Mouse (Mus musculus): ENCODE measurements around the gene Matk. TPM values are rescaled to one million over a fixed set of nuclear protein-coding genes. Genes with fewer than 3 reads are reported as not detected.

Matk gene
- total and polyA plus RNA-seq, 3 experiments = 0.05 TPM; not detected in 2

DNA sequence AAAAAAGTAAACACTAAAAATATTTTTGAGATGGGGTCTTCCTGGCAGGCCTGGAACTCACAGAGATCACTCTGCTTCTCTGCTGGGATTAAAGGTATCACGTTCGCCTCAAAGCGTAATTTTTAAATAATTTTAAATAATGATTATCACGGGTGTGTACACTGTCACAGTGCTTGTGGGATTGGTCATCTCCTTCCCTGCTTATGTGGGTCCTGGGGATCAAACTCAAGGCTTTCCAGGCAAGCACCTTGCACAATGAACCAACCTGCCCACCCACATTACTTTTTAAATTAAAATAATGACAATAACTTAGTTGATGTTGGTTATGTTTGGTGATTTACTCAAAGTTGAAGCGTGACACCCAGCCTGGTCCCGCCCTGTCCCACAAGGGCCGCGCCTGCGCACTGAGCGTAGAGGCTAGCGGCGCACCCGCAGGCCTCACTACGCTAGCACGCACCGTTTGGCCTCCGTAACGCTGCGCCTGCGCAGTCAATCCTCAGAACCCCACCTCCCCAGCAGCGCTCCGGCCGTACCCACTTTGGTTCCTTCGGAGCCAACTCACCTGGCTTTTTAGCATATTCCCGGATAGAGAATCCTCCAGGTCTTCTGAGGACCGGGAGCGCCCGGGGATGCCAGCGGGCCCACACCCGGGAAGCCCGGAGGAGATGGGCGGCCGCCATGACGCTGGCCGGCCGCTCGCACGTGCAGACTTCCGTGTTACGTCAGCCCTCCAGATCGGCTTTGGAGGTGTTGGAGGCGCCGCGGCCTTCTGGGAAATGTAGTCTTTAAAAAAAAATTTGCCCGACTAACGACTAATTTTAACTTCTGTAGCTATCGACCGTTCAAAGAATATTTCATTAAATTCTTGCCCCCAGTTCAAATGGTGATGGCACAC is 13.7 kb downstream of the Matk start, which contains the start of the genes Mrpl54 and Apba3:
Gene Mrpl54, minus strand, starts transcription at position 724 of the 895 bp plus-strand sequence.
Gene Apba3, plus strand, starts transcription at position 750 of the 895 bp plus-strand sequence.
- H3K9me3 ChIP-seq (replicated peaks) = no peaks in the 10 kb centered on the region
- ATAC-seq (ENCODE audit: extremely low read depth, insufficient number of reproducible peaks, low FRiP score, poor library complexity, severe bottlenecking) = peak; percentile 80
- no peaks in the 10 kb centered on the region for H3K27me3 ChIP-seq (ENCODE audit: insufficient read depth, low read length)
- peak within 1 kb of the TSS; percentile 87 for H3K4me3 ChIP-seq (ENCODE audit: low read depth, low read length)
- peaks cover 69% of the 10 kb centered on the region for H3K36me3 ChIP-seq (replicated peaks)
- peaks cover 55% of the 10 kb centered on the region for H3K4me1 ChIP-seq (ENCODE audit: insufficient read depth, low read depth, low read length)
- peak; percentile 96 for DNase-seq (ENCODE audit: low spot score)
- TF ChIP-seq POLR2AphosphoS5 (IDR thresholded peaks at IDR 0.05; ENCODE audit: insufficient replicate concordance, low read depth, low read length) = no peak
- no peak for TF ChIP-seq TAL1 (conservative IDR thresholded peaks at IDR 0.05; ENCODE audit: low read depth, low read length)
- no peak for TF ChIP-seq CTCF (IDR thresholded peaks at IDR 0.05; ENCODE audit: low read depth, low read length)
- no peak for TF ChIP-seq GATA2 (IDR thresholded peaks at IDR 0.05; ENCODE audit: borderline replicate concordance, low read depth, low read length)
- TF ChIP-seq GATA1 (IDR thresholded peaks at IDR 0.05; ENCODE audit: borderline replicate concordance, low read length) = no peak

DNA sequence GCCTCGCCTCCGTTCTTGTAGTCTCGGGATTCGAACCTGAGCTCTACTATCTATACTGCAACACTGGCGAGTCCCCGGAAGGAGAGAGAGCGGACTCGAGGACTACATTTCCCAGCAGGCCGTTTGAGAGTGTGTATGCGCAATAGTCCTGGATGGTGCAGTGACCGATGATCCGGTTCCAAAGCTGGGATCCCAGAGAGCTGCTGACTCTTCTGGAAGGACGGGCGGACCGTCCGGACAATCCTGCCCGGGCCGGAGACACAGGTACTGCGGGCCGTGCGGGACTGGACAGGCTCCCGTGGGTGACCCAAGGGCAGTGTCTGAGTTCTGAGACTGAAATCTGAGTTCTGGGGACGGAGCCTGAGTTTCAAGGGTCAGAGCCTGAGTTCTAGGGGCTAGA is 15.3 kb downstream of the Matk start:
- ATAC-seq (ENCODE audit: extremely low read depth, insufficient number of reproducible peaks, low FRiP score, poor library complexity, severe bottlenecking) (peak; percentile 52; the same call in 1 of the 2 replicates), DNase-seq (ENCODE audit: low spot score) (peak; percentile 84)
- no peaks in the 10 kb centered on the region for H3K9me3 ChIP-seq (replicated peaks)
- H3K4me1 ChIP-seq (ENCODE audit: insufficient read depth, low read depth, low read length) = peaks cover 58% of the 10 kb centered on the region
- no peak for TF ChIP-seq TAL1 (conservative IDR thresholded peaks at IDR 0.05; ENCODE audit: low read depth, low read length)
- TF ChIP-seq GATA1 (IDR thresholded peaks at IDR 0.05; ENCODE audit: borderline replicate concordance, low read length) = no peak
- no peak for TF ChIP-seq CTCF (IDR thresholded peaks at IDR 0.05; ENCODE audit: low read depth, low read length)
- H3K36me3 ChIP-seq (replicated peaks) = peaks cover 69% of the 10 kb centered on the region
- H3K27me3 ChIP-seq (ENCODE audit: insufficient read depth, low read length) = no peaks in the 10 kb centered on the region
- H3K4me3 ChIP-seq (ENCODE audit: low read depth, low read length) = peak overlapping the region; percentile 87

DNA sequence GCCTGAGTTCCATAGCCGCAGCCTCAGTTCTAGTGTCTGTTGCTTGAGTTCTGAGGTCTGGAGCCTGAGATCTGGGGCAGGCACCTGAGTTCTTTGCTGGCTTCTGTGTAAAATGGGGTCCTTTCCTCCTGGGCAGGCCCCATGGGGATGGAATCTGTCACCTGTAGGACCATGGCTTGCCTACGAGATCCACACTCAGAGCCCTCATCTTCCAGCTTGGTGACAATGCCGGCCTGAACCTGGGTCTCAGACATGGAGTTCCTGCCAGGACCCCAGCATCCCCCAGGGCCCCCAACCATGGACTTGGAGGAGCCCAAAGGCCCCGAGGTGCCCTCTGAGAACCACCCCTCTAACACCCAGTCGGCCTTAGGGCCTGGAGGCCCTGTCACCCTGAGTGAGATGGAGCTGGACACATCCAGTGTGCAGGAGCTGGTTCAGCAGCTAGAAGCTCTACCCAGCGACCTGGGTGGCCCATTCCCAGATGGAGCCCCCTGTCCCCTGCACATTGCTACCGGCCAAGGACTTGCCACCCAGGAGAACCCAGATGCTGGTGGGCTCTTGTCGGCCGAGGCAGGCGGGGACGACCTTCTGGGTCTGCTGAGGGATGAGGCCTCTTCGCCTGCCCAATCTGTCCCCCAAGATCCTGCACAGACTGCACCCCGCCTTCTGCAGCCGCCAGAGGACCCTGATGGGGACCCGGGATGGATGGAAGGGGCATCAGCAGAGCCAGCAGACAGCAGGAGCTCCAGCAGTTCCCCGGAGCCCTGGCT is 16.1 kb downstream of the Matk start:
- no peaks in the 10 kb centered on the region for H3K9me3 ChIP-seq (replicated peaks)
- peaks cover 51% of the 10 kb centered on the region for H3K4me1 ChIP-seq (ENCODE audit: insufficient read depth, low read depth, low read length)
- peaks cover 69% of the 10 kb centered on the region for H3K36me3 ChIP-seq (replicated peaks)
- H3K27me3 ChIP-seq (ENCODE audit: insufficient read depth, low read length) = no peaks in the 10 kb centered on the region
- TF ChIP-seq POLR2AphosphoS5 (IDR thresholded peaks at IDR 0.05; ENCODE audit: insufficient replicate concordance, low read depth, low read length) (no peak), CTCF (IDR thresholded peaks at IDR 0.05; ENCODE audit: low read depth, low read length) (no peak), GATA2 (IDR thresholded peaks at IDR 0.05; ENCODE audit: borderline replicate concordance, low read depth, low read length) (no peak), TAL1 (conservative IDR thresholded peaks at IDR 0.05; ENCODE audit: low read depth, low read length) (no peak), GATA1 (IDR thresholded peaks at IDR 0.05; ENCODE audit: borderline replicate concordance, low read length) (no peak)
- no peak for ATAC-seq (ENCODE audit: extremely low read depth, insufficient number of reproducible peaks, low FRiP score, poor library complexity, severe bottlenecking)
- DNase-seq (ENCODE audit: low spot score) = no peak
- H3K4me3 ChIP-seq (ENCODE audit: low read depth, low read length) = peak overlapping the region; percentile 87

DNA sequence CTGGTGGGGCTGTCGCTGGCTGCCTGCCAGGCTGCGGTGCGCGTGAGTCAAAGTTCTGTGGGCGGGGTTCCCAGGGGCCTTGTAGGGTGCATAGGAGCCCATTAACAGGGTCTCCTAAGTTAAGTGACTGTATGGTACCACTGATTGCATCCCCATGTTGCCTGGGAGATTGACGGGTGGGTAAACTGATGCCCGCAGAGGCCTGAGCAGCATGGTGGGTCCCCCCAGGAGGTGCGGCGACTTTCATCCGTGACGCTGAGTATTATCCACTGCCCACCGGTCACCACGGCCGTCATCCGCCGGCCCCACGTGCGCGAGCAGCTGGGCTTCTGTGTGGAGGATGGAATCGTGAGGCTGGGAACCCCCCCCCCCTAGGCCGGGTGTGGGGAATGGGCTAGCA is 19.6 kb downstream of the Matk start:
- DNase-seq (ENCODE audit: low spot score) = no peak
- Histone ChIP-seq H3K4me3 (ENCODE audit: low read depth, low read length) (no peak overlapping the region; the same call in 1 of the 2 replicates), H3K4me1 (ENCODE audit: insufficient read depth, low read depth, low read length) (peaks cover 30% of the 10 kb centered on the region), H3K27me3 (ENCODE audit: insufficient read depth, low read length) (peaks cover 4% of the 10 kb centered on the region; the same call in 1 of the 2 replicates), H3K9me3 (replicated peaks) (0 out of 2 replicates have a peak, but pooled peaks cover 2% of the 10 kb centered on the region), H3K36me3 (replicated peaks) (peaks cover 56% of the 10 kb centered on the region)
- ATAC-seq (ENCODE audit: extremely low read depth, insufficient number of reproducible peaks, low FRiP score, poor library complexity, severe bottlenecking) = no peak
- TF ChIP-seq GATA1 (IDR thresholded peaks at IDR 0.05; ENCODE audit: borderline replicate concordance, low read length) (no peak), TAL1 (conservative IDR thresholded peaks at IDR 0.05; ENCODE audit: low read depth, low read length) (no peak), CTCF (IDR thresholded peaks at IDR 0.05; ENCODE audit: low read depth, low read length) (no peak), POLR2AphosphoS5 (IDR thresholded peaks at IDR 0.05; ENCODE audit: insufficient replicate concordance, low read depth, low read length) (no peak), GATA2 (IDR thresholded peaks at IDR 0.05; ENCODE audit: borderline replicate concordance, low read depth, low read length) (no peak)

DNA sequence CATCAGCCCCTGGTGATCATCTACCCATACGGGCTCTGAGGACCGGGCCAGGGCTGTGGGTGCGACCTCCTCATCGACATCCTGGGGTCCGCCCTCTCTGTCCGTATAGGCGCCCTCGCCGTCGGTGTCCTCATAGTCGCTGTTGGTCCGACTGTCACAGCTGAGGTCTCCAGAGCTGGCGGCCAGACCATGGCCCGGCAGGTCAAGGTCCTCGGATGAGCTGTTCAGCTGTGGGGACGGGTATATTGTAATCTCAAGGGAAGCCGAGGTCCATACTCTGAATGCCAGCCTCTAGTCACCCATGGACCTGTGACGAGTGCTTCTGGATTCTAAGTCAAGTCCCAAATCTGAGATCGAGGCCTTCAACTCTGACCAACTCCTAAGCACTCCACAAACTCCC is 21.1 kb downstream of the Matk start:
- DNase-seq (ENCODE audit: low spot score) (no peak), ATAC-seq (ENCODE audit: extremely low read depth, insufficient number of reproducible peaks, low FRiP score, poor library complexity, severe bottlenecking) (no peak)
- 0 out of 2 replicates have a peak, but pooled peaks cover 2% of the 10 kb centered on the region for H3K9me3 ChIP-seq (replicated peaks)
- peaks cover 54% of the 10 kb centered on the region for H3K36me3 ChIP-seq (replicated peaks)
- H3K4me1 ChIP-seq (ENCODE audit: insufficient read depth, low read depth, low read length) = peaks cover 19% of the 10 kb centered on the region
- peaks cover 9% of the 10 kb centered on the region; the same call in 1 of the 2 replicates for H3K27me3 ChIP-seq (ENCODE audit: insufficient read depth, low read length)
- TF ChIP-seq CTCF (IDR thresholded peaks at IDR 0.05; ENCODE audit: low read depth, low read length) (no peak), POLR2AphosphoS5 (IDR thresholded peaks at IDR 0.05; ENCODE audit: insufficient replicate concordance, low read depth, low read length) (no peak), TAL1 (conservative IDR thresholded peaks at IDR 0.05; ENCODE audit: low read depth, low read length) (no peak), GATA1 (IDR thresholded peaks at IDR 0.05; ENCODE audit: borderline replicate concordance, low read length) (no peak), GATA2 (IDR thresholded peaks at IDR 0.05; ENCODE audit: borderline replicate concordance, low read depth, low read length) (no peak)
- no peak overlapping the region for H3K4me3 ChIP-seq (ENCODE audit: low read depth, low read length)
